Mouse (Mus musculus) forebrain, embryonic 13.5 days (tissue): ENCODE results near the gene Tjp1. TPM values are rescaled to one million over a fixed set of nuclear protein-coding genes. Genes with fewer than 3 reads are reported as not detected.

Source experiments
- ATAC-seq: fragments of 200-750 bp; cut with Nextera tagmentation; 2 replicates; pipeline ENCODE4 v1.8.0; 2017
- H3K27ac ChIP-seq: fragments of 300-500 bp; sonication (generic); 2 replicates; pipeline ENCODE4 v1.5.1; 2015; ENCODE audit warnings: inconsistent platforms, mild to moderate bottlenecking, moderate library complexity
- H3K27me3 ChIP-seq: fragments of 300-500 bp; sonication (generic); 2 replicates; pipeline ENCODE4 v1.6.1; 2015; ENCODE audit warnings: mild to moderate bottlenecking, inconsistent platforms
- H3K36me3 ChIP-seq: fragments of 300-500 bp; sonication (generic); 2 replicates; pipeline ENCODE4 v1.6.1; 2015; ENCODE audit warnings: mild to moderate bottlenecking, inconsistent platforms; ENCODE audit not compliant: poor library complexity, severe bottlenecking
- H3K4me1 ChIP-seq: fragments of 300-500 bp; sonication (generic); 2 replicates; pipeline ENCODE4 v1.6.1; 2015; ENCODE audit warnings: inconsistent platforms
- H3K4me2 ChIP-seq: fragments of 300-500 bp; sonication (generic); 2 replicates; pipeline ENCODE4 v1.6.1; 2015; ENCODE audit warnings: inconsistent platforms, mild to moderate bottlenecking, moderate library complexity
- H3K4me3 ChIP-seq: fragments of 300-500 bp; sonication (generic); 2 replicates; pipeline ENCODE4 v1.5.1; 2015; ENCODE audit warnings: mild to moderate bottlenecking, inconsistent platforms
- H3K9ac ChIP-seq: fragments of 300-500 bp; sonication (generic); 2 replicates; pipeline ENCODE4 v1.6.1; 2015; ENCODE audit warnings: mild to moderate bottlenecking, inconsistent platforms
- H3K9me3 ChIP-seq: fragments of 300-500 bp; sonication (generic); replicated peaks from 2 replicates; pipeline ENCODE4 v1.6.1; 2016; ENCODE audit warnings: inconsistent platforms
- WGBS: fragments of 180-500 bp; shearing (Covaris S2); methylation state at CpG from one replicate; pipeline ENCODE4 v1.1.7; 2015; 5-methylcytosine and 5-hydroxymethylcytosine counted together
- polyA plus RNA-seq: library from polyadenylated mRNA; unstranded; fragments of >200 nt; fragmentation: Nextera tagmentation; extraction: Ambion mirVana; gene quantifications from 2 replicates; pipeline ENCODE4 v1.2.1, GENCODE M21; 2015

The Tjp1 gene
- 19.9 and 22.4 TPM in 2 replicates for polyA plus RNA-seq

DNA sequence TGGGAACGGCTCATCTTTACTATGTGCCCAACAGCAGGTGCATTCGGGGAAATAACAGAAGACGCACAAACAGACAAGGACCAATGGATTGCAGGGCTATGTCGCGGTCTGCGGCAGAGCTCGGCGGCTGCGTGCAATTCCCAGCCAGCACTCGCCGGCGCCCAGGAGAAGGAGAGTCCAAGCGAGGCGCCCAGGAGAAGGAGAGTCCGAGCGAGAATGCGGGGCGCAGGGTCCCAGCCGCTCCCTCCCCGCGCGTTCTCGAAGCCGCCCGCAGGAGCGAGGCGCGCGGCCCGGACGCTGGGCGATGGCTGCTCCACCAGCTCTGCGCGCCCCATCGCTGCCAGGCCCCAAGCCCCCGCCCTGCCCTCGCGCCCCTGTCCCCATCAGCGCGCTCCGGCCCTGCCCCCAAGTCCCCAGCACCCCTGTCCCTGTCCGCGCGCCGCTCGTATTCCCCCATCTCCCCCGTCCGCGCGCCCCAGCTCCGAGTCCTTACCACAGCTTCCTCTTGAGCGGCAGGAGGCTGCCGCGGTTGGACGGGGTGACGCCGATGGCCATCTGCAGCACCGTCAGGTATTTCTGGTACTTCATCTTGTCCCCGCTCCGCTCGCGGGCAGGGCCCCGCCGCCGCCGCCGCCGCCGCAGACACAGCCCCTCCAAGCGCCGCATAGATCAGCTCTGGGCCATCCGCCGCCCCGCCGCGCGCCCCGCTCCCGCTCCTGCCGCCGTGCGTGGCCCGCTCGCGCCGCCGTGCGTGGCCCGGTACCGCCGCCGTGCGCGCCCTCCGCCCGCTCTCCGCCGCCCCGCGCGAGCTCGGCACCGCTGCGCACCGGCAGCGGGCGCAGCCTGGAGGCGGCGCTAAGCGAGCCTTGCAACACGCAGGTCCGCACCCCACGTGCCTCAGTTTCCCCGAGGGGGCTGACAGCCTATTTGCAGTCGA is at the start of gene Tjp1:
Gene Tjp1 (minus strand): TSS at position 711 of the 937 bp plus-strand sequence.
- H3K36me3 ChIP-seq, result no peaks in the 10 kb centered on the region
- peak within 1 kb of the TSS; percentile 48 for H3K27ac ChIP-seq
- peaks cover 49% of the 10 kb centered on the region; the same call in 1 of the 2 replicates for H3K27me3 ChIP-seq
- H3K4me2 ChIP-seq, result peak within 1 kb of the TSS; percentile 86
- peak within 1 kb of the TSS; percentile 75 for H3K9ac ChIP-seq
- WGBS, result under 1% methylated on average over 87 of the region's 115 CpGs
- H3K4me1 ChIP-seq, result peaks cover 5% of the 10 kb centered on the region; the same call in 1 of the 2 replicates
- H3K9me3 ChIP-seq, result no peaks in the 10 kb centered on the region
- peak within 1 kb of the TSS; percentile 71 for H3K4me3 ChIP-seq
- peak; percentile 92 for ATAC-seq

DNA sequence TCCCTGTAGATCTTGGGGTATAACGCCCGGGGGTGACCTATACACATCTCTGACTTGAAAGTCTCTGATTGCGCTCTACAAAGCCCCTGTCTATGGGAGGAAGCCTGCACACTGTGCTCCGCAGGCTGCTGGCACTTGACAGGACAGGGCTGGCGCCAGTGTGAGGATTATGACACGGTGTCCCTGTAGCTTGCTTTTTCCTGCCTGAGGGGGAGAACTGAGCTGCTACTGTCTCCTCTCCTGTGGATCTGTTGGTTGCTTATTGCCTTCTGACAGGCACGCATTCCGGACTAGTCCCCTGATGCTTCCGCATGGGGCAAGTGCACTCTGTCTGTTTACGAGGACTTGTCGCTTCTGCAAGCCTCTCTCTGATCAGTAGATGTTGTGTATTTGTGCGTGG is 49.5 kb upstream of the Tjp1 start:
- Histone ChIP-seq H3K36me3 (no peaks in the 10 kb centered on the region), H3K9me3 (no peaks in the 10 kb centered on the region), H3K27ac (no peak overlapping the region), H3K9ac (no peak overlapping the region), H3K4me2 (0 out of 2 replicates have a peak overlapping the region, but pooled peaks have one; percentile 10), H3K4me1 (peaks cover 16% of the 10 kb centered on the region), H3K27me3 (no peaks in the 10 kb centered on the region; the same call in 1 of the 2 replicates), H3K4me3 (no peak overlapping the region)
- peak; percentile 69; the same call in 1 of the 2 replicates for ATAC-seq
- WGBS, result 41% methylated on average over 12 of the region's 12 CpGs

DNA sequence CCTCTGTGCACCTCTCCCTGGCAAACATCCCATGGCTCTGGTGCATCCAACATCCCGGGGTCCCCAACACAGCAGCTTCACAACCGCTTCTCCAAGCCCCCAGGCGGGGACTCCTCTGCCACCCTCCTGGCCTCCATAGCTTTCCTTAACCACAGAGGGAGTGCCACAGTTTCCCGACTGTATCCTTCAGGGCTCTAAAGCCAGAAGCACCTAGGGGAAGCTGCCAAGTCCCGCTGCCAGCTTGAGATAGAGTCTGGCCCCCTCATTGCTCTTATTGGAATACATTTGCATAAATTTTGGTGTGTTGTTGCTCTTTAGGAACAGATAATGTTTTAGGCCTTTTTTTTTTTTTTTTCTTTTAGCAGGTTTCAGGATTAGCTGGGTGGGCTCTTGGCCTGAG is 45.1 kb upstream of the Tjp1 start:
- Histone ChIP-seq H3K27ac (peak overlapping the region; percentile 28), H3K27me3 (peaks cover 5% of the 10 kb centered on the region; the same call in 1 of the 2 replicates), H3K36me3 (no peaks in the 10 kb centered on the region), H3K4me1 (peaks cover 16% of the 10 kb centered on the region), H3K9ac (no peak overlapping the region), H3K4me2 (no peak overlapping the region), H3K4me3 (no peak overlapping the region), H3K9me3 (no peaks in the 10 kb centered on the region)
- peak; percentile 87 for ATAC-seq
- WGBS, result 20% methylated on average over 5 of the region's 5 CpGs

DNA sequence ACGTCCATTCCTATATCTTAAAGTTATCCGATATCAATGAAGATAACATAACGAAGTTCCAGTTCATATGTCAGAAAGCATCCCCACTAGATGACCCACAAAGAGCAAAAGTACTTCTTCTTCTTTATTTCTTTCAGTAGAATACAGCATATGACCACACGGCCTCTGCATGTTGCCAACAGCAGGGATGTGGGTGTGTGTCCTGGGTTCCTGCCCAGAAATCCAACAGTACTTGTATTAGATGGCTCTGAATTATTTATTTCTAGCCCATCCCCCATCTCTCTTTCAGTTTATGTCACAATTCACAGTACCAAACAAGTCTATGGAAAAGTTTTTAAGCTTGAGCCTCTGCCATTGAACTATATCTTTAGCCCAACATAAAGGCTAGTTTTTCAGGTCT is 43.1 kb upstream of the Tjp1 start:
- Histone ChIP-seq H3K4me2 (no peak overlapping the region), H3K4me1 (peaks cover 12% of the 10 kb centered on the region)

DNA sequence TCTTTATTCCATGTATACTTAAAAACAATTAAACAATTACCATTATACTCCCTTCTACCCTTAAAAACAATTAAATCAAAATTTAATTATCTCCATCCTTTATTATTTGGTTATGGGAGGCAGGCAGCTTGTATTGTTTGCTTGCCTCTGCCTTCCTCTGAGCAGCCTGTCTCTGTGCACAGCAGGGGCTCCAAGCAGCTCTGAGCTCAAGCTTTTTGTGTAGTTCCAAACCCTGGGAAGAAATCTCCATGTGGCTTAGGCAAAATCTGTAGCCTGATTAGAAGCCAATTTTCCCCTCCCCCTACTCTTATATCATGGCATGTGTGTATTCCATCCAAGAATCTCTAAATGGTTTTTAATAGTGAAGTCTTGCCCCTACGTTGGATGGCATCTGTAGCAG is 28.4 kb upstream of the Tjp1 start:
- no peaks in the 10 kb centered on the region for H3K9me3 ChIP-seq
- whole genome bisulfite sequencing, result 18% methylated on average over 1 of the region's 1 CpGs
- no peak overlapping the region for H3K4me2 ChIP-seq
- H3K27ac ChIP-seq, result no peak overlapping the region
- H3K4me3 ChIP-seq, result no peak overlapping the region
- H3K27me3 ChIP-seq, result no peaks in the 10 kb centered on the region
- no peak for ATAC-seq
- no peaks in the 10 kb centered on the region for H3K4me1 ChIP-seq
- no peak overlapping the region for H3K9ac ChIP-seq
- no peaks in the 10 kb centered on the region for H3K36me3 ChIP-seq

More for the DNA sequence above, 43.1 kb upstream of the Tjp1 start:
- no peak overlapping the region for H3K27ac ChIP-seq
- WGBS, result 87% methylated on average over 4 of the region's 4 CpGs
- H3K36me3 ChIP-seq, result no peaks in the 10 kb centered on the region
- H3K27me3 ChIP-seq, result 0 out of 2 replicates have a peak, but pooled peaks cover 5% of the 10 kb centered on the region
- ATAC-seq, result no peak
- H3K9me3 ChIP-seq, result no peaks in the 10 kb centered on the region
- no peak overlapping the region for H3K4me3 ChIP-seq
- H3K9ac ChIP-seq, result no peak overlapping the region

DNA sequence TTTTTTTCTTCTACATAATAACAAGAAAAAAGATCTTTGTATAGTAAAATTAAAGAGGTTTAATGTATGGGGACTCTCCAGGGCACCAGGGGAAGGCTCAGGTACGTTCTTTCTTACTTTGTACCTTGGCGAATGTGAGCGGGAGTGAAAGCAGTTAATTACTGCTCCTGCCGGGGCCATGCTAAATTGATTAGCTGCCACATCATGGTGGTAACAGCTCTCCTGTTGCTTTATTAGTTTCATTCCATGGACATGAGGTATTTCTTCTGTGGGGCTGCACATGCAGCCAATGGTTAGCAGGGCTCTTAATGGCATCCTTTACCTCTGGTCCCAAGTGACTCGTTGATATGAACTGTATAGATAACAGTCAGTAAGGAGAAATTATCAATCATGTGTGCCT is 18.2 kb upstream of the Tjp1 start:
- Histone ChIP-seq H3K27ac (no peak overlapping the region), H3K27me3 (no peaks in the 10 kb centered on the region), H3K4me2 (no peak overlapping the region), H3K9ac (no peak overlapping the region), H3K36me3 (no peaks in the 10 kb centered on the region), H3K9me3 (no peaks in the 10 kb centered on the region), H3K4me3 (no peak overlapping the region), H3K4me1 (no peaks in the 10 kb centered on the region)
- no peak for ATAC-seq
- 34% methylated on average over 5 of the region's 5 CpGs for WGBS

DNA sequence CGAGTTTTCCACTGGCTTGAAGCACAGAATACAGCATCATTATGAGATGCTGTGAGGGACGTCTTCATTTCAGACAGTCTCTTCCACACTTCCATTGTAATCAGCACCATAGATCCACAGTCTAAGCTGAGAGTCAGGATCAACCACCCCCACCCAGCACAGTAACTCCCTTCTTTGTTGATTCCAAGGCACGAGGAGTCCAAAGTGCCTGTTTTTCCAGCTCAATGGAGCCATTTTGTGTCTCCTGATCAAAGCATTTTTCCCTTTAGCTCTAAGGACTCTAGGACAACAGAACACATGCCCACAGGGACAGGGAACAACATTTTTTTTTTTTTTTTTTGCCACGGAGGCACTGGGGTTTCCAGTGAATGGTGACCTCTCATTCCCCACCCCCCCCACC is 5.1 kb upstream of the Tjp1 start:
- no peak overlapping the region for H3K4me2 ChIP-seq
- peaks cover 12% of the 10 kb centered on the region for H3K9me3 ChIP-seq
- 3% methylated on average over 4 of the region's 4 CpGs for WGBS
- H3K9ac ChIP-seq, result no peak overlapping the region
- no peak overlapping the region for H3K27ac ChIP-seq
- no peak overlapping the region for H3K4me3 ChIP-seq
- H3K27me3 ChIP-seq, result peaks cover 24% of the 10 kb centered on the region; the same call in 1 of the 2 replicates
- H3K4me1 ChIP-seq, result 0 out of 2 replicates have a peak, but pooled peaks cover 3% of the 10 kb centered on the region
- ATAC-seq, result no peak
- H3K36me3 ChIP-seq, result no peaks in the 10 kb centered on the region

DNA sequence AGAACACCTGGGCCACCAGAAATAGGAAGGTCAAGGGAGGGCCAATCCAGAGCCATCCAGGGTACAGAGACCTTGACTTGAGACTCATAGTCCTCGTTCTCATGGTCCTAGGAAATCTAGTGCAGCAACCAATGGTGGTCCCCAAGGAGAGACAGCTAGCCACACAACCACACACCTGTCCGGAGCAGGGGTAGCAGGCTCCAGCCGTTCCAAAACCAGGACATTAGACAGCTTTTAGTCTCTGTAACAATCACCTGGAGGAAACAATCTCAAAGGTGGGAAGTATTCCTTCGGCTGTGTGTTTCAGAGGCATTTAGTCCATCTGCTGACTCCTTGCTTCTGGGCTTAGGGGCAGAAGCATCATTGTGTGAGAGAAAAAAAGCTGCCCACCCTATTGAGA is 4.5 kb downstream of the Tjp1 start:
- no peak for ATAC-seq
- H3K27ac ChIP-seq, result no peak overlapping the region
- no peaks in the 10 kb centered on the region for H3K9me3 ChIP-seq
- WGBS, result 87% methylated on average over 4 of the region's 4 CpGs
- no peaks in the 10 kb centered on the region for H3K36me3 ChIP-seq
- H3K4me2 ChIP-seq, result no peak overlapping the region
- H3K9ac ChIP-seq, result no peak overlapping the region
- H3K4me1 ChIP-seq, result peaks cover 5% of the 10 kb centered on the region; the same call in 1 of the 2 replicates
- peaks cover 29% of the 10 kb centered on the region; the same call in 1 of the 2 replicates for H3K27me3 ChIP-seq
- no peak overlapping the region for H3K4me3 ChIP-seq

DNA sequence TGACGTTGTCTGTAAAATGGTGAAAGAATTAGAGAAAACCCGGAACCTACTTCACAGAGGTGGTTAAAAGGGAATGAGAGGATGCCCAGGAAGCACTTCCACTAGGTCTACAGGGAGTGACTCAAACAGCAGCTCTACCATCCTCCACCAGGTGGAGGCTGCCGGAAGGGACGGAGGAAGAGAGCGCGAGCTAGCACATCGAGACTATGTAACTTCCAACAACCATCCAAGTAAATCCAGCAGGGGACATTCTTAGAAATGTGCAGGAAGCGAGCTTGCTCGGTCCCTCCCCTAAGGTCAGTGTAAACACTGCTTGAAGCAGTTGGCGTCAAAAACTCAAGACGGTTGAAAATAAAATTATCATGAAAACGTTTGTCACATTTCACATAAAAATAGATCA is 5.1 kb downstream of the Tjp1 start:
- no peak overlapping the region for H3K9ac ChIP-seq
- H3K27ac ChIP-seq, result no peak overlapping the region
- no peak overlapping the region for H3K4me3 ChIP-seq
- H3K27me3 ChIP-seq, result peaks cover 23% of the 10 kb centered on the region; the same call in 1 of the 2 replicates
- peaks cover 5% of the 10 kb centered on the region; the same call in 1 of the 2 replicates for H3K4me1 ChIP-seq
- H3K36me3 ChIP-seq, result no peaks in the 10 kb centered on the region
- 80% methylated on average over 12 of the region's 12 CpGs for WGBS
- no peaks in the 10 kb centered on the region for H3K9me3 ChIP-seq
- H3K4me2 ChIP-seq, result no peak overlapping the region
- no peak for ATAC-seq

DNA sequence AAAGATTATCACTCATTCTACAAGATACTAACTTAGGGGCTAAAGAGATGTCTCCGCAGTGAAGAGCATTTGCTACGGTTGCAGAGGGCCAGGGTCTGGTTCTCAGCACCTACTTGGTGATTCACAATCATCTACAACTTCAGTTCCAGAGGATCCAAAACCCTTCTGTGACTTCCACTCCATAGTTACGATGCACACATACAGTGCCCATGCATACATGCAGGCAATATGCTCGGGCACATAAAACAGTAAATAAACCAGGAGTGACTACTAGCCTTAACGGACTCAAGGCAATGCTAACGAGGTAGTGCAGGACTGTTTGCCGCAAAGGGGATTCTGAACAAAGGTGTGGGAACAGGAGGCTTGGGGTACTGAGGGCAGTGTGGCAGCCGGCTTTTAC is 7.0 kb downstream of the Tjp1 start:
- no peak overlapping the region for H3K9ac ChIP-seq
- no peak overlapping the region for H3K27ac ChIP-seq
- 81% methylated on average over 8 of the region's 8 CpGs for WGBS
- H3K36me3 ChIP-seq, result no peaks in the 10 kb centered on the region
- H3K27me3 ChIP-seq, result 0 out of 2 replicates have a peak, but pooled peaks cover 6% of the 10 kb centered on the region
- ATAC-seq, result no peak
- H3K9me3 ChIP-seq, result no peaks in the 10 kb centered on the region
- no peak overlapping the region for H3K4me2 ChIP-seq
- H3K4me1 ChIP-seq, result peaks cover 11% of the 10 kb centered on the region
- H3K4me3 ChIP-seq, result no peak overlapping the region

DNA sequence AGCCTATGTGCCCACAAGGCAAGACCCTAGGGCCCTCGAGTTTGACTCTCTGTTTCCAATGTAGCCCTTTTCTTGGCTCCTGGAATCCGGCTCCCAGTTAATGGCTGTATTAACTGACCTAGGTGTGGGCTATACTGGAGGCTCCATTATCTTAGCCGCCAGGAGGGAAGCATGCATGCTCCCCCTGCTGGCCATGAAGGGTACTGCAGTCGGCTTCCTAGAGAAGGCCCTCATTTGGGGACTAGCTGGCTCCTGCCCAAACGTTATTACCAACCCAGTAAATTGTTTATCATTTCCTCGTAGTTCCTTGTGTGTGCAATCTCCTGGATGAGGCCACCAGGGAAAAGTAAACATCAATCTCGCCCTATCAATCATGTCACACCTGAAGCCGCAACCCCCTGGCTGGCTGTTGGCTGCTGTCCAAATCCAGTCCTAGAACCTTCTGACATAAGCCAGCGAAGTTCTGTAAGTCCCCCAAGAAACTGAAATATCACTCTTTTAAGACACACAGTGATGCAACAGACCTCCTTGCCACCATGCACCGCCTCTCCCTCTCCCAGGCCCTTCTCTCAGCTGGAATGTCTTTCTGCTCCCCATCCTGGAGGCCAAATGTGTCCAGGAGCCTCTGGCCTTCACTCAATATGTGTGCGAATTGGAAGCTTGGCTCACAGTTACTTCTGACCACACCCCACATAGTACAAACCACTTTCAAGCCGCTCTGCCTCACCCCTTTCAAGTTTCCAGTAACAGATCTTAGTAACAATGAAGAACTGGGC is 7.6 kb downstream of the Tjp1 start:
- 0 out of 2 replicates have a peak, but pooled peaks cover under 1% of the 10 kb centered on the region for H3K27me3 ChIP-seq
- H3K27ac ChIP-seq, result no peak overlapping the region
- H3K4me3 ChIP-seq, result no peak overlapping the region
- WGBS, result 53% methylated on average over 12 of the region's 12 CpGs
- H3K36me3 ChIP-seq, result no peaks in the 10 kb centered on the region
- no peaks in the 10 kb centered on the region for H3K9me3 ChIP-seq
- peak; percentile 43; the same call in 1 of the 2 replicates for ATAC-seq
- H3K4me1 ChIP-seq, result peaks cover 11% of the 10 kb centered on the region
- no peak overlapping the region for H3K9ac ChIP-seq
- H3K4me2 ChIP-seq, result no peak overlapping the region

DNA sequence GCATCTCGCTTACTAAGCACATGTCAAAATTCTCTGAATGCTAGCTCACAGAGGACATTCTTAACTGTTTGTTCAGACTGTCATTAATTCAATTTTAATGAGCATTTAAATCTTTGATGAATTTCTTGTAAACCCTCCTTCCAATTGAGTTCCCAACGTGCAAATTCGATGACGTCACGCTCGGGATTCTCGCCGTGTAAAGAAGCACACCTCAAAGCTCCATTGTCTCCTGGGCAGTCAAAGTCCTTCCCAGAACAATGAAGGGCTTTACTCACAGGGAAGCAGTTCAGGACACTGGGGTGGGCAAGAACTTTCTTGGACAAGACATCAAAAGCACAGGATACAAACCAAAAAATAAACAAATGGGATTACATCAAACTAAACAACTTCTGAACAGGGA is 10.7 kb downstream of the Tjp1 start:
- Histone ChIP-seq H3K27me3 (no peaks in the 10 kb centered on the region), H3K4me2 (peak overlapping the region; percentile 12; the same call in 1 of the 2 replicates), H3K27ac (no peak overlapping the region), H3K9me3 (no peaks in the 10 kb centered on the region), H3K4me1 (peaks cover 17% of the 10 kb centered on the region), H3K9ac (no peak overlapping the region), H3K4me3 (no peak overlapping the region), H3K36me3 (no peaks in the 10 kb centered on the region)
- no peak for ATAC-seq
- 5% methylated on average over 8 of the region's 8 CpGs for WGBS
